Mouse (Mus musculus) cerebellum, adult 2 months (tissue): Measurements from ENCODE around the gene Rbm6.

Experiments used
- CTCF ChIP-seq: fragments of 200-500 bp; IDR thresholded peaks from 2 replicates; pipeline ENCODE4 v1.5.1; 2011; ENCODE audit warnings: low read depth, mild to moderate bottlenecking, control low read depth, low read length, moderate library complexity, borderline replicate concordance; ENCODE audit not compliant: insufficient read depth
- POLR2A ChIP-seq: fragments of 200-500 bp; IDR thresholded peaks from 2 replicates; pipeline ENCODE4 v1.6.1; 2011; ENCODE audit warnings: low read length, control low read depth, borderline replicate concordance; ENCODE audit not compliant: insufficient read depth

- no peak for TF ChIP-seq POLR2A
- TF ChIP-seq CTCF = no peak
Measured at GRCm38 (mm10) chr9:107768851-107769250, 104.2 kb downstream of the Rbm6 start.
